Mouse (Mus musculus) CH12.LX (cell line): ENCODE measurements around the gene Farp1. TPM values are rescaled to one million over a fixed set of nuclear protein-coding genes. Genes with fewer than 3 reads are reported as not detected.

Experiments
- DNase-seq: peaks from one replicate; pipeline ENCODE4 v3.0.0-alpha.2; 2013; ENCODE audit errors: extremely low read depth
- H3K27ac ChIP-seq: 2 replicates; pipeline ENCODE4 v1.5.1; 2012; ENCODE audit warnings: low read depth, mild to moderate bottlenecking, control low read depth, moderate library complexity; ENCODE audit not compliant: insufficient read depth
- H3K27me3 ChIP-seq: replicated peaks from 2 replicates; pipeline ENCODE3; 2012; ENCODE audit warnings: inconsistent platforms
- H3K36me3 ChIP-seq, 2 experiments: replicated peaks in 1 of 2; 2 replicates each; pipeline versions ENCODE3 to v1.6.1; 2012; ENCODE audit warnings: inconsistent platforms in 1 of 2, low read length in 1 of 2, mild to moderate bottlenecking in 1 of 2, mixed read lengths in 1 of 2, moderate library complexity in 1 of 2; ENCODE audit not compliant: control insufficient read depth in 1 of 2, insufficient read depth in 1 of 2
- H3K4me1 ChIP-seq, 2 experiments: 2 replicates each; pipeline ENCODE4 v1.6.1; 2012; ENCODE audit warnings: inconsistent platforms in 1 of 2, moderate library complexity in 1 of 2; ENCODE audit not compliant: insufficient read depth in 2 of 2, control insufficient read depth in 1 of 2
- H3K4me2 ChIP-seq: 2 replicates; pipeline ENCODE4 v1.6.1; 2012; ENCODE audit warnings: low read depth, mild to moderate bottlenecking, control low read depth; ENCODE audit not compliant: poor library complexity, insufficient read depth, severe bottlenecking
- H3K4me3 ChIP-seq, 3 experiments: fragments of 150-350 bp in 1 of 3; sonication (generic) in 1 of 3; replicated peaks in 1 of 3; 2 replicates each; pipeline versions ENCODE3 to v1.5.1; 2011 to 2012; ENCODE audit warnings: low read depth in 2 of 3, low read length in 2 of 3, mild to moderate bottlenecking in 2 of 3, moderate library complexity in 2 of 3, control low read depth in 1 of 3, improper control_type of control experiment in 1 of 3, inconsistent platforms in 1 of 3, mixed read lengths in 1 of 3; ENCODE audit not compliant: poor library complexity in 1 of 3
- H3K79me2 ChIP-seq: replicated peaks from 2 replicates; pipeline ENCODE4 v1.6.1; 2012; ENCODE audit warnings: mild to moderate bottlenecking, moderate library complexity; ENCODE audit not compliant: control insufficient read depth, poor library complexity, insufficient read depth, severe bottlenecking; ENCODE audit errors: extremely low read depth
- H3K9ac ChIP-seq: 2 replicates; pipeline ENCODE4 v1.6.1; 2012; ENCODE audit warnings: low read depth, mild to moderate bottlenecking, control low read depth, moderate library complexity; ENCODE audit not compliant: insufficient read depth
- H3K9me3 ChIP-seq: replicated peaks from 2 replicates; pipeline ENCODE3; 2012; ENCODE audit warnings: low read length, inconsistent platforms, mixed read lengths
- ELF1 ChIP-seq: IDR thresholded peaks from 2 replicates; pipeline ENCODE4 v1.6.1; 2014; ENCODE audit warnings: low read depth, mild to moderate bottlenecking, inconsistent platforms, low read length, improper control_type of control experiment
- EP300 ChIP-seq: IDR thresholded peaks from 2 replicates; pipeline ENCODE4 v1.6.1; 2011; ENCODE audit warnings: low read length, improper control_type of control experiment
- ETS1 ChIP-seq: conservative IDR thresholded peaks from 2 replicates; pipeline ENCODE4 v1.6.1; 2012; ENCODE audit warnings: low read depth, mild to moderate bottlenecking, inconsistent platforms, low read length, improper control_type of control experiment, moderate library complexity
- HCFC1 ChIP-seq: IDR thresholded peaks from 2 replicates; pipeline ENCODE4 v1.6.1; 2012; ENCODE audit warnings: low read depth, mild to moderate bottlenecking, inconsistent platforms, low read length, improper control_type of control experiment
- MAFK ChIP-seq: IDR thresholded peaks from 2 replicates; pipeline ENCODE4 v1.6.1; 2011; ENCODE audit warnings: low read length, improper control_type of control experiment; ENCODE audit not compliant: insufficient replicate concordance
- MAX ChIP-seq: IDR thresholded peaks from 2 replicates; pipeline ENCODE4 v1.6.1; 2011; ENCODE audit warnings: low read length, improper control_type of control experiment
- MAZ ChIP-seq: IDR thresholded peaks from 2 replicates; pipeline ENCODE4 v1.6.1; 2012; ENCODE audit warnings: low read depth, mild to moderate bottlenecking, inconsistent platforms, low read length, improper control_type of control experiment, moderate library complexity
- MEF2A ChIP-seq: IDR thresholded peaks from 2 replicates; pipeline ENCODE4 v1.6.1; 2014; ENCODE audit warnings: low read depth, mild to moderate bottlenecking, inconsistent platforms, low read length, improper control_type of control experiment, borderline replicate concordance
- MXI1 ChIP-seq: IDR thresholded peaks from 2 replicates; pipeline ENCODE4 v1.6.1; 2011; ENCODE audit warnings: mild to moderate bottlenecking, low read depth, low read length, improper control_type of control experiment
- NELFE ChIP-seq: IDR thresholded peaks from 2 replicates; pipeline ENCODE4 v1.6.1; 2011; ENCODE audit warnings: low read depth, low read length, improper control_type of control experiment
- NRF1 ChIP-seq: IDR thresholded peaks from 2 replicates; pipeline ENCODE4 v1.6.1; 2014; ENCODE audit warnings: low read depth, mild to moderate bottlenecking, inconsistent platforms, low read length, improper control_type of control experiment, moderate library complexity
- POLR2A ChIP-seq: IDR thresholded peaks from 2 replicates; pipeline ENCODE4 v1.6.1; 2011; ENCODE audit warnings: low read depth, mild to moderate bottlenecking, improper control_type of control experiment, low read length
- RAD21 ChIP-seq: IDR thresholded peaks from 2 replicates; pipeline ENCODE4 v1.6.1; 2011; ENCODE audit warnings: low read depth, mild to moderate bottlenecking, low read length, improper control_type of control experiment, moderate library complexity
- SIN3A ChIP-seq: IDR thresholded peaks from 2 replicates; pipeline ENCODE4 v1.6.1; 2012; ENCODE audit warnings: low read length, improper control_type of control experiment, inconsistent platforms
- TBP ChIP-seq: conservative IDR thresholded peaks from 2 replicates; pipeline ENCODE4 v1.6.1; 2011; ENCODE audit warnings: low read depth, low read length, improper control_type of control experiment
- UBTF ChIP-seq: IDR thresholded peaks from 2 replicates; pipeline ENCODE4 v1.6.1; 2012; ENCODE audit warnings: low read depth, mild to moderate bottlenecking, inconsistent platforms, low read length, improper control_type of control experiment, moderate library complexity
- ZC3H11A ChIP-seq: IDR thresholded peaks from 2 replicates; pipeline ENCODE4 v1.6.1; 2012; ENCODE audit warnings: low read depth, mild to moderate bottlenecking, inconsistent platforms, low read length, improper control_type of control experiment
- ZKSCAN1 ChIP-seq: IDR thresholded peaks from 2 replicates; pipeline ENCODE4 v1.6.1; 2012; ENCODE audit warnings: low read depth, inconsistent platforms, low read length, improper control_type of control experiment, borderline replicate concordance
- ZMIZ1 ChIP-seq: IDR thresholded peaks from 2 replicates; pipeline ENCODE4 v1.6.1; 2012; ENCODE audit warnings: low read depth, mild to moderate bottlenecking, inconsistent platforms, low read length, improper control_type of control experiment
- ZNF384 ChIP-seq: IDR thresholded peaks from 2 replicates; pipeline ENCODE4 v1.6.1; 2012; ENCODE audit warnings: low read depth, low read length, improper control_type of control experiment, inconsistent platforms
- dilution Hi-C: fragments of 300-500 bp; cut with MboI; formaldehyde crosslinking; loops from 2 replicates; pipeline ENCODE4 v1.14.3; 2020; ENCODE audit warnings: low sequenced_read_pairs; ENCODE audit not compliant: extremely low pct_unique_long_range_greater_than_20kb, extremely low pct_ligation_motif_present
- in situ Hi-C: fragments of 300-500 bp; cut with MboI; formaldehyde crosslinking; loops from 3 replicates; pipeline ENCODE4 v1.14.3; 2019; ENCODE audit warnings: low sequenced_read_pairs, low pct_ligation_motif_present, low pct_unique_long_range_greater_than_20kb, mixed read lengths
- polyA plus RNA-seq: library from polyadenylated mRNA; unstranded; fragments of >175 nt; gene quantifications from 2 replicates; pipeline ENCODE4 v1.2.1, GENCODE M21; 2012; ENCODE audit warnings: low read depth; ENCODE audit not compliant: insufficient read length
- total RNA-seq, 2 experiments: library from RNA; depleted of rRNA; stranded (reverse); fragments of 300-350 nt in 1 of 2; fragments of >200 nt in 1 of 2; gene quantifications; 2 replicates each; pipeline ENCODE4 v1.2.3; 2012 to 2014

Farp1 gene
- total and polyA plus RNA-seq, 3 experiments: 2.4 to 10.3 (median 2.5) TPM

DNA sequence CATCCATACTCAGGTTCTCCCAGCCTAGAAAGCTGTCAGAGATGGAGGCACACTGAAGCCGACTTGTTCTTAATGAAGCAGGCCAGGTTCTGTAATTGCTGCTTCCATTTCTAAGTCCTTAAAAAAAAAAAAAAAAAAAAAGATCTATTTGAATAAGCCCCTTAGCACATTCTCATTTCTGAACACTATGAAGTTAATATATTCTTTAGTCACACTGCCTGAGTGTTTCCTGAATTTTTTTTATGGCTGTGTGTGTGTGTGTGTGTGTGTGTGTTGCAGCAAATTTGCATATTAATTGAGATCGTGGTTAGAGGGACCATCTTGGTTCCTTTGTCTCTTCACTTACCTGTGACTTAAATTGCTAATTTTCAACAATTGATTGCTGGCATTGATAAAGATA lies 47.8 kb downstream of the Farp1 start:
- no peaks in the 10 kb centered on the region for H3K9me3 ChIP-seq
- TF ChIP-seq NELFE: no peak
- TF ChIP-seq NRF1: no peak
- no peak for TF ChIP-seq MAFK
- TF ChIP-seq ELF1: no peak
- TF ChIP-seq ZNF384: peak; percentile 15; the same call in 1 of the 2 replicates
- TF ChIP-seq ZC3H11A: no peak
- TF ChIP-seq UBTF: no peak
- no peak for TF ChIP-seq POLR2A
- in situ Hi-C loops: no loop called here

DNA sequence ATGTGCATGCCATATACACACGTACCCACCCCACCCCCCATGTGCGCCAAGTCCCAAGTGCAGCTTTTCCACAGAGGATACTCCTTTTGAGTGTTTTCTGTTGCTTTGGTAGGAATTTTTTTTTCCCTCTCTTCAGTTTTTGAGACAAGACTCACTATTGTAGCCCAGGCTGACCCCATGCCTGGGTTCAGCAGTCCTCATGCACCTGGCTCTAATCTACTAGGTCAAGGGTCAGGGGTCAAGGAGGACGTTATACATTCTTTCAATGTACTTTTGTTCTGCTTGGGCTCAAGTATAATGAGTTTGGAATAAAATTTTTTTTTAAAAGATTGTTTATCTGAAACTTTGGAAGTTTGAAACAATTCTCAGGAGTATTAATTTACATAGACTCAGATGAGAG lies 48.4 kb downstream of the Farp1 start:
- in situ Hi-C loops: no loop called here
- Histone ChIP-seq H3K27me3 (no peaks in the 10 kb centered on the region), H3K27ac (no peak overlapping the region), H3K4me2 (no peak overlapping the region), H3K36me3 (peaks cover 0 to 36% of the 10 kb centered on the region in 2 experiments), H3K4me1 (peaks cover 0 to 12% of the 10 kb centered on the region in 2 experiments; a peak in 1 of 4 replicates), H3K9ac (no peak overlapping the region), H3K79me2 (no peaks in the 10 kb centered on the region), H3K9me3 (no peaks in the 10 kb centered on the region), H3K4me3 (no peak overlapping the region)
- no peak for DNase-seq
- dilution Hi-C loops: no loop called here
- no peak for TF ChIP-seq HCFC1
- no peak for TF ChIP-seq MEF2A
- no peak for TF ChIP-seq ZKSCAN1

More for the DNA sequence above, 47.8 kb downstream of the Farp1 start:
- Histone ChIP-seq H3K36me3 (peaks cover 0 to 36% of the 10 kb centered on the region in 2 experiments), H3K27ac (no peak overlapping the region), H3K9ac (no peak overlapping the region), H3K4me2 (no peak overlapping the region), H3K4me1 (peaks cover 0 to 12% of the 10 kb centered on the region in 2 experiments; a peak in 1 of 4 replicates), H3K79me2 (no peaks in the 10 kb centered on the region), H3K4me3 (no peak overlapping the region), H3K27me3 (no peaks in the 10 kb centered on the region)
- dilution Hi-C loops: no loop called here
- no peak for DNase-seq

DNA sequence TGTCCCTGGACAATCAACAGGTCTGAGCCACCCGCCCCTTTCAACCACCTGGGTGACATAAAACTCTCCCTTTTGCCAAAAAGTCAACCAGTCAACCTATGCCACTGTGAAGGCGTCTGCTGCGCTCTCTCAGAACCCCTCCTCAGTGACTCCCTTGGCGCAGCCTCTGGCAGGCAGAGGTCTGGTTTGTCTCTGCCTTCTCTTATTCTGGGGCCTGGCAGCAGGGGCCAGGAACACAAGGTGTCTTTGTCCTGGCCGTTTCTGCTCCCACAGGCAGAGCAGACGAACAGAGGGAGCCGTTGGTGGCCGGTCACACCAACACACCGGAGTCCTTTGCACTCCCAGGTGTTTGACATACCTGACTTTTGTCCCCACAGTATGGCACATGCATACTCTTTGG lies 57.5 kb downstream of the Farp1 start:
- Histone ChIP-seq H3K79me2 (no peaks in the 10 kb centered on the region), H3K4me1 (peaks cover 0 to 25% of the 10 kb centered on the region in 2 experiments; a peak in 2 of 4 replicates), H3K9ac (no peak overlapping the region), H3K27ac (no peak overlapping the region), H3K27me3 (no peaks in the 10 kb centered on the region), H3K4me3 (no peak overlapping the region), H3K4me2 (no peak overlapping the region), H3K9me3 (no peaks in the 10 kb centered on the region), H3K36me3 (peaks cover 0 to 12% of the 10 kb centered on the region in 2 experiments)
- no peak for DNase-seq
- TF ChIP-seq RAD21: no peak
- no peak for TF ChIP-seq TBP
- TF ChIP-seq MXI1: no peak
- TF ChIP-seq ETS1: no peak
- no peak for TF ChIP-seq ZMIZ1
- no peak for TF ChIP-seq MAX
- TF ChIP-seq SIN3A: no peak
- no peak for TF ChIP-seq MAZ
- no peak for TF ChIP-seq ELF1
- TF ChIP-seq NELFE: no peak
- TF ChIP-seq EP300: no peak
- TF ChIP-seq ZC3H11A: no peak
- dilution Hi-C loops (no loop called here), in situ Hi-C loops (no loop called here)
